8 mouse cellular contexts compared by ENCODE assay signal in the genomic region with DNA sequence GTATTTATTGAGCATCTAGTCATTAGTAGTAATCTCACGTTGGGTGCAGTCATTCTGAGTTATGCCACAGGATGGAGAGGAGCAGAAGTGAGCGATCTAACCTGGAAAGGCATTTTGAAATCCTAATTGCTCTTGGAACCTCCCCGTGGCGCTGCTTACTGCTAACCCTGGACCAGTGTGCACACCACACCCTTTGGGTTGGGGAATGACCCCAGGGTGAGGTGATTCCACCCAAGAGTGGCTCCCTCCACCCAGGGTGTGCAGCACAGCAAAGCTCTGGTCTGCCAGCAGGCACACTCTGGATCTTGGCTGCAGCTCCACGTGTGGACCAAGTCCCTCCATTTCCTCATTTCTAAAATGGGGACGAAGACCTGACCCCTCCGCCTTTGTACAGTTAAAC. TPM values are rescaled to one million over a fixed set of nuclear protein-coding genes. Genes with fewer than 3 reads are reported as not detected.
DNase-seq lines count a peak whose midpoint lies in the region; ATAC-seq and TF ChIP-seq lines count a peak whose summit lies in the region.

No protein-coding gene starts in this region.

- H3K9me3 ChIP-seq in embryonic facial prominence, embryonic 10.5 days = no peaks in the 10 kb centered on the region
- no peaks in the 10 kb centered on the region for H3K9me3 ChIP-seq in intestine, embryonic 14.5 days (ENCODE audit: control insufficient read depth, low read length)

- no peak overlapping the region for H3K4me2 ChIP-seq in intestine, embryonic 14.5 days (ENCODE audit: low read length)

- no peak for DNase-seq in kidney, adult 2 months
- DNase-seq in kidney, adult 18-20 months = no peak
- DNase-seq in embryonic facial prominence, embryonic 10.5 days (ENCODE audit: low spot score) = no peak
- DNase-seq in intestine, embryonic 14.5 days (ENCODE audit: low spot score) = no peak
- peak; percentile 41 for DNase-seq in lung, postnatal 25 days (ENCODE audit: low spot score)
- DNase-seq in layer of hippocampus, adult 9-11 months = no peak
- DNase-seq in embryo, embryonic 9.5 days (ENCODE audit: extremely low spot score) = no peak
- DNase-seq in ovary, adult 18-20 months (ENCODE audit: low spot score) = no peak

- no peak overlapping the region for H3K9ac ChIP-seq in intestine, embryonic 14.5 days (ENCODE audit: low read length)

- H3K4me3 ChIP-seq in kidney, adult 2 months (ENCODE audit: insufficient read depth, low read depth, low read length) = no peak overlapping the region
- no peak overlapping the region for H3K4me3 ChIP-seq in embryonic facial prominence, embryonic 10.5 days
- no peak overlapping the region for H3K4me3 ChIP-seq in intestine, embryonic 14.5 days (ENCODE audit: low read depth, low read length)

- ATAC-seq in intestine, embryonic 14.5 days (replicated peaks; ENCODE audit: low FRiP score, low TSS enrichment, low read depth) = no peak

- 0 out of 2 replicates have a peak, but pooled peaks have one; percentile 9 for TF ChIP-seq CTCF in kidney, adult 2 months (conservative IDR thresholded peaks at IDR 0.05; ENCODE audit: insufficient read depth, insufficient read length, low read depth, low read length)

- H3K27ac ChIP-seq in kidney, adult 2 months (ENCODE audit: insufficient read depth, low read depth, low read length) = peak overlapping the region; percentile 32
- peak overlapping the region; percentile 99; the same call in 1 of the 2 replicates for H3K27ac ChIP-seq in embryonic facial prominence, embryonic 10.5 days (replicated peaks)
- 0 out of 2 replicates have a peak overlapping the region, but pooled peaks have one; percentile 74 for H3K27ac ChIP-seq in intestine, embryonic 14.5 days (ENCODE audit: low read depth)

- H3K4me1 ChIP-seq in kidney, adult 2 months (ENCODE audit: control insufficient read depth, insufficient read depth, low read length) = peaks cover 65% of the 10 kb centered on the region
- peaks cover 93% of the 10 kb centered on the region for H3K4me1 ChIP-seq in embryonic facial prominence, embryonic 10.5 days
- H3K4me1 ChIP-seq in intestine, embryonic 14.5 days (replicated peaks; ENCODE audit: control insufficient read depth, insufficient read depth, low read length) = peaks cover 88% of the 10 kb centered on the region

- 37% methylated on average over 7 of the region's 7 CpGs for WGBS in kidney, adult 2 months
- 92% methylated on average over 7 of the region's 7 CpGs for WGBS in embryonic facial prominence, embryonic 10.5 days
- 72% methylated on average over 7 of the region's 7 CpGs for WGBS in intestine, embryonic 14.5 days

- no peaks in the 10 kb centered on the region for H3K27me3 ChIP-seq in kidney, adult 2 months (replicated peaks; ENCODE audit: control insufficient read depth, insufficient read depth, low read length)
- no peaks in the 10 kb centered on the region for H3K27me3 ChIP-seq in embryonic facial prominence, embryonic 10.5 days (replicated peaks; ENCODE audit: low read depth, poor library complexity, severe bottlenecking)
- H3K27me3 ChIP-seq in intestine, embryonic 14.5 days (replicated peaks; ENCODE audit: control insufficient read depth, insufficient read depth, low read length) = no peaks in the 10 kb centered on the region

- H3K36me3 ChIP-seq in kidney, adult 2 months (ENCODE audit: control insufficient read depth, insufficient read depth, low read length) = no peaks in the 10 kb centered on the region
- peaks cover 17% of the 10 kb centered on the region for H3K36me3 ChIP-seq in embryonic facial prominence, embryonic 10.5 days (replicated peaks)
- H3K36me3 ChIP-seq in intestine, embryonic 14.5 days (ENCODE audit: control insufficient read depth, insufficient read depth, low read length) = peaks cover 12% of the 10 kb centered on the region; the same call in 1 of the 2 replicates

- TF ChIP-seq POLR2A in kidney, adult 2 months (IDR thresholded peaks at IDR 0.05; ENCODE audit: low read depth, low read length) = no peak

RNA-seq across cellular contexts. Expression of a gene that starts 6.1 kb away (rescaled TPM):
- 46.9 and 47.0 TPM in 2 replicates for polyA plus RNA-seq in kidney, adult 2 months (2012; rRNA removed)
- 55.0 and 55.2 TPM in 2 replicates for polyA plus RNA-seq in embryonic facial prominence, embryonic 10.5 days (2016; fragmentation: Nextera tagmentation; extraction: Ambion mirVana)
- 75.2 and 88.0 TPM in 2 replicates for polyA plus RNA-seq in intestine, embryonic 14.5 days (2014; fragmentation: Nextera tagmentation; extraction: Ambion mirVana)

Comparison
In these comparisons a context has a peak if more than half of its experiments do, and no peak if none do; other contexts are left out.
1. H3K27ac ChIP-seq: peak in every context shown above with its lines; median percentile 99 in embryonic facial prominence, embryonic 10.5 days; 74 in intestine, embryonic 14.5 days; 32 in kidney, adult 2 months.